Comparison of ENCODE assay signal across 30 mouse cellular contexts in the genomic region with DNA sequence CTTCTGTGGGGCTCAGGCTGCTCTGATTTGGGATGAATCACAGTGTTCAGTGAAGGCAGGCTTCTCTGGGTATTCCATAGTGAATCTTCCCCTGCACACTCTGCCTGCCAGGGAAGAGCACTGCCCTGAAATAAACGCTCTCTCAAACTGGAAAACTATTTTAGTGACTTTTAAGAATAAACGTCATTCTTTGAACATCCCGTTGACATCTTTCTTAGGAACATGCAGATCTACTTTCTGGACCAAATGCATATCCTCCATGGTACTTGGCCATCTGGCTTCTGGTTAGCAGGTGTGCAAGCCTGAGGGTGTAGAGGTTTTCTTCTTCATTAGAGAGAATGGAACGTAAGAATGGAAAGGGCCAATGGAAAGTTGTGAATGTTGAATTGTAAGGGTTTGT. TPM values are rescaled to one million over a fixed set of nuclear protein-coding genes. Genes with fewer than 3 reads are reported as not detected.
DNase-seq lines count a peak whose midpoint lies in the region; ATAC-seq and TF ChIP-seq lines count a peak whose summit lies in the region.
"Had no signal": no experiment of that assay in that cellular context is flagged by ENCODE, and none has a peak within 500 bp of the region (broad histone marks: within the 10 kb centered on the region; RNA-seq: fewer than 3 reads in every experiment).

No protein-coding gene starts in this region.

- no peak overlapping the region for H3K4me3 ChIP-seq in layer of hippocampus, adult 2 months
- H3K4me3 ChIP-seq: erythroblast, embryonic 14.5 days; hindbrain, embryonic 10.5 days; hindbrain, embryonic 15.5 days; kidney, embryonic 15.5 days; liver, embryonic 12.5 days; megakaryocyte, embryonic 14.5 days; midbrain, embryonic 12.5 days; myocyte; neural tube, embryonic 12.5 days had no signal

- peak overlapping the region; percentile 59; the same call in 1 of the 2 replicates for H3K27ac ChIP-seq in layer of hippocampus, adult 2 months
- H3K27ac ChIP-seq: hindbrain, embryonic 10.5 days; hindbrain, embryonic 15.5 days; kidney, embryonic 15.5 days; liver, embryonic 12.5 days; midbrain, embryonic 12.5 days; neural tube, embryonic 12.5 days had no signal

- ATAC-seq in frontal cortex, adult (ENCODE audit: low TSS enrichment), result peak; percentile 82
- ATAC-seq: forebrain, embryonic 16.5 days; liver, embryonic 12.5 days; liver, postnatal 0 days; lung, postnatal 0 days had no signal

- no peak for DNase-seq in frontal cortex, postnatal 14 days (ENCODE audit: low spot score in 2 of 2)
- no peak for DNase-seq in layer of hippocampus, adult 2 months (ENCODE audit: low spot score in 2 of 2)
- DNase-seq in layer of hippocampus, postnatal 25 days (ENCODE audit: extremely low spot score in 1 of 2, low spot score in 1 of 2), result no peak
- DNase-seq in right cerebral cortex, adult 18-20 months, result peak; percentile 45
- no peak for DNase-seq in right cerebral cortex, postnatal 4 days
- DNase-seq in telencephalon, adult 2 months (ENCODE audit: low read depth, low spot score), result peak; percentile 65
- DNase-seq: adrenal gland, postnatal 10 days; cerebellum, adult 11-12 months; heart, postnatal 14 days; kidney, adult 18-20 months; kidney, postnatal 25 days; liver, postnatal 0 days; lung, postnatal 4 days; thymus, postnatal 4 days had no signal

- no peak for TF ChIP-seq CTCF in layer of hippocampus, adult 2 months (conservative IDR thresholded peaks at IDR 0.05)

RNA-seq across cellular contexts. Expression of a gene that starts 41.5 kb away (rescaled TPM):
- total RNA-seq in layer of hippocampus, adult 2 months (2021), result 1 to 10 TPM; 1.1 to 1.7 TPM
- under 1 TPM; 0.42 to 0.56 TPM for total RNA-seq in layer of hippocampus, postnatal 25 days (2021)
- total RNA-seq: adrenal gland, postnatal 10 days; G1E; gastrocnemius, adult 8-10 months; gastrocnemius, postnatal 4 days; heart, postnatal 14 days; midbrain, postnatal 0 days had no signal

RNA-seq across cellular contexts. Expression of a gene that starts 43.5 kb away (rescaled TPM):
- total RNA-seq in layer of hippocampus, adult 2 months (2021), result 10 to 100 TPM; 37.8 to 41.5 TPM
- 10 to 100 TPM; 40.4 to 42.1 TPM for total RNA-seq in layer of hippocampus, postnatal 25 days (2021)

Comparison
In these comparisons a context has a peak if more than half of its experiments do, and no peak if none do; other contexts are left out.
1. DNase-seq: peak in right cerebral cortex, adult 18-20 months (single experiment) and telencephalon, adult 2 months (single experiment); none in frontal cortex, postnatal 14 days (0 of 2), layer of hippocampus, adult 2 months (0 of 2), layer of hippocampus, postnatal 25 days (0 of 2) and right cerebral cortex, postnatal 4 days (single experiment).